Mouse (Mus musculus) bone marrow, adult 2 months (tissue): ENCODE results near the gene Pnck. TPM values are rescaled to one million over a fixed set of nuclear protein-coding genes. Genes with fewer than 3 reads are reported as not detected.

Source experiments
- H3K27ac ChIP-seq: fragments of 200-500 bp; 2 replicates; pipeline ENCODE4 v1.5.1; 2012; ENCODE audit warnings: low read depth, mild to moderate bottlenecking, control low read depth, inconsistent platforms, low read length; ENCODE audit not compliant: control insufficient read depth, poor library complexity, insufficient read depth
- H3K4me1 ChIP-seq: fragments of 200-500 bp; 2 replicates; pipeline ENCODE4 v1.6.1; 2011; ENCODE audit warnings: low read length; ENCODE audit not compliant: control insufficient read depth, insufficient read depth
- H3K4me3 ChIP-seq: fragments of 200-500 bp; replicated peaks from 2 replicates; pipeline ENCODE3; 2011; ENCODE audit warnings: mild to moderate bottlenecking, low read depth, low read length, control low read depth; ENCODE audit not compliant: control insufficient read depth
- CTCF ChIP-seq: fragments of 200-500 bp; IDR thresholded peaks from 2 replicates; pipeline ENCODE4 v1.5.1; 2011; ENCODE audit warnings: low read length, control low read depth; ENCODE audit not compliant: control insufficient read depth, insufficient read depth
- POLR2A ChIP-seq: fragments of 200-500 bp; IDR thresholded peaks from 2 replicates; pipeline ENCODE4 v1.6.1; 2011; ENCODE audit warnings: low read depth, mild to moderate bottlenecking, control low read depth, low read length, borderline replicate concordance; ENCODE audit not compliant: control insufficient read depth
- WGBS: fragments of 180-500 bp; shearing (Covaris S2); methylation state at CpG from one replicate; pipeline ENCODE4 v1.1.7; 2018; 5-methylcytosine and 5-hydroxymethylcytosine counted together
- polyA plus RNA-seq: library from polyadenylated mRNA; stranded (reverse); fragments of >200 nt; gene quantifications from 2 replicates; pipeline ENCODE4 v1.2.4, GENCODE M21; 2011; ENCODE audit warnings: low replicate concordance; ENCODE audit not compliant: missing spikeins, insufficient read depth, insufficient read length

The Pnck gene
- polyA plus RNA-seq, 1 experiment: 1.7 TPM

GRCm38 (mm10) chrX:73673968-73674661 is 14.2 kb upstream of the Pnck start:
- 58% methylated on average over 19 of the region's 20 CpGs for WGBS
- Histone ChIP-seq H3K4me3 (no peak overlapping the region), H3K4me1 (no peaks in the 10 kb centered on the region), H3K27ac (no peak overlapping the region)
- TF ChIP-seq CTCF (no peak), POLR2A (no peak)

DNA sequence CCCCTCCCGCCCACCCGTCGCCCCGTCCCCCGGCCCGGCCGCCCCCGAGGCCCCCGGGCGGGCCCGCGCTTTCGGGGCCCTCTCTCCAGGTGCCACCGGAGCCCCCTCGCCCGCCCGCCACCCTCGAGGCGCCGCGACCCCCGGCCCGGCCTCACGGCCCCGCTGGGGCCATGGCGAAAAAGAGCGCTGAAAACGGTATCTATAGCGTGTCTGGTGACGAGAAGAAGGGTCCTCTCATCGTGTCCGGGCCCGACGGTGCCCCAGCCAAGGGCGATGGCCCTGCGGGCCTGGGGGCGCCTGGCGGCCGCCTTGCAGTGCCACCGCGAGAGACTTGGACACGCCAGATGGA is 13.7 kb upstream of the Pnck start:
- H3K27ac ChIP-seq: no peak overlapping the region
- no peak overlapping the region for H3K4me3 ChIP-seq
- 16% methylated on average over 37 of the region's 42 CpGs for WGBS
- no peaks in the 10 kb centered on the region for H3K4me1 ChIP-seq
- TF ChIP-seq CTCF (no peak), POLR2A (no peak)

DNA sequence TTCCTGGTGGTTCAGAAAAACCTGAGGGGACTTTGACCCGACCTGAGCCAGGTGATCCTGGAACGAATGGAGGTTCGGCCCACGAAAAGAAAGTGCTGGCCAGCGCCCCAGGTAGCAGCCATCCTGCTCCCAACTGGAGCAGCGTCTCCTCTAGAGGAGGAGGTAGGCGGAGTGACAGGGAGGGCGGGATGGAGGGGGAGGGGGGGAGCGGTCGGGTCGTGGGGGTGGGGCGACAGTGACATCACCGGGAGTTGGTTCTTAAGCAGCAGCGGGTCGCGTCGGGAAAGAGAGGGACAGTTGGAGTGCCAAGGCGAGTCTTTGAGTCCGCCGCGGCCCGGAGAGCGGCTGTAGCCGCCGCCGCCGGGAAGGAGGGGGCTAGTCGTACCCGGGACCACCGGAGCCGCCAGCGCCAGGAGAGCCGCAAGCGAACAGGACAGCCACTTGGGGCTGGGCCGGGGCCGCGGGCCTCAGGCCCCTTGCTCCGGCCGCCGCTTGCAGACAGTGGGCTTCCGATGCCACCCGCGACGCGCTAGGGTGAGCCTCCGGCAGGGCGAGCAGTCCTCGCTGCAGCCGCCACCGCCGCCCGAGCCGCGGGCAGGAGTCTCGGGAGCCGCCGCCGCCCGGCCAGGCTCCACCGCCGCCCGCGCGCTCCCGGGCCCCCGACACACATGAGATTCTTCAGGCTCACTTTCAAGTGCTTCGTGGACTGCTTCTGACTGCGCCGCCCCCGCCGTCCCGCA is 13.1 kb upstream of the Pnck start, which contains the start of gene Slc6a8:
Gene Slc6a8 (plus strand): TSS at position 272 of the 740 bp plus-strand sequence.
- no peak for TF ChIP-seq POLR2A
- TF ChIP-seq CTCF: no peak
- no peaks in the 10 kb centered on the region for H3K4me1 ChIP-seq
- H3K27ac ChIP-seq: no peak within 1 kb of the TSS
- WGBS: 16% methylated on average over 51 of the region's 72 CpGs
- no peak within 1 kb of the TSS for H3K4me3 ChIP-seq

DNA sequence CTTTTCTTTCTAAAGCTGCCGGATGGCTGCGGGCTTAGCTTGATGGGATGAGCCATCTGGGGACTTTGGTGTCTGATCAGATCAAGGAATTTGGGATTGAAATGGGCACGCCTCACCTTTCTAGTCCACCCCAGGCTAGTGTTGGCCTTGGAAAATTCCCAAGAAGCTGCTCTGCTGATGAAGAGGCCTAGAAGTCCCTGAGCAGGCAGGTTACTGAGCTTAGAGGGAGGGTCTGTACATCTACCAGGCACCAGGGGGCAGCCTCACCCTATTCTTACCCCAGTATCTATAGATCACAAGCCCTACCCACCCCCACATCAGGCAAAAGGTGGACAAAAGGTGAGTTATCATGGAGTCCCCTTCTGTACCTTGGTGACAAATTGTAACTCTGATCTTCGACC is 12.1 kb upstream of the Pnck start:
- no peak overlapping the region for H3K4me3 ChIP-seq
- 71% methylated on average over 4 of the region's 4 CpGs for WGBS

DNA sequence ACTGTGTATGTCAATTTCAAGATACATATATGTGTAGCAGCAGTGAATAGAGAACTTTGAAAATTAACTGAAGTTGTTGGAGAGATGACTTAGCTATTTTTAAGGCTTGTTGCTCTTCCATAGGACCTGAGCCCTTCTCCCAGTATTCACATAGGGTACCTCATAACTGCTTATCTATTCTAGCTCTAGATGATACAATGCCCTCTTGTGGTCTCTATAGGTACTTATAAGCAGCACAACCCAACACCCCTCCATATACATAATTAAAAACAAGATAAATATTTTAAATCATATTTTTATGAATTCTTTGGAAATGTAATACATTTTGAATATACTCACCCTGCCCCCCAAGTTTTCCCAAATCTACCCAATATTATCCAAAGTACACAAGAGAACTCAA is 3.2 kb upstream of the Pnck start:
- no peak overlapping the region for H3K4me3 ChIP-seq
- H3K27ac ChIP-seq: no peak overlapping the region
- H3K4me1 ChIP-seq: no peaks in the 10 kb centered on the region
- TF ChIP-seq CTCF: no peak
- no peak for TF ChIP-seq POLR2A

More for the DNA sequence above, 12.1 kb upstream of the Pnck start:
- no peak for TF ChIP-seq POLR2A
- peak; percentile 48 for TF ChIP-seq CTCF
- Histone ChIP-seq H3K4me1 (no peaks in the 10 kb centered on the region), H3K27ac (no peak overlapping the region)

GRCm38 (mm10) chrX:73660284-73660665 is 358 bp upstream of the Pnck start:
- peak overlapping the region; percentile 16 for H3K4me3 ChIP-seq
- peaks cover 1% of the 10 kb centered on the region; the same call in 1 of the 2 replicates for H3K4me1 ChIP-seq
- no peak overlapping the region for H3K27ac ChIP-seq
- TF ChIP-seq POLR2A (no peak), CTCF (no peak)
- WGBS: 67% methylated on average over 3 of the region's 3 CpGs

- no peak overlapping the region for H3K4me3 ChIP-seq
- H3K27ac ChIP-seq: no peak overlapping the region
- H3K4me1 ChIP-seq: peaks cover 1% of the 10 kb centered on the region; the same call in 1 of the 2 replicates
- TF ChIP-seq CTCF: no peak
- WGBS: 58% methylated on average over 13 of the region's 13 CpGs
Measured at GRCm38 (mm10) chrX:73658936-73659574, 862 bp downstream of the Pnck start.

GRCm38 (mm10) chrX:73658391-73658790 is 1.5 kb downstream of the Pnck start:
- H3K27ac ChIP-seq: no peak overlapping the region
- WGBS: 10% methylated on average over 7 of the region's 7 CpGs
- peaks cover 1% of the 10 kb centered on the region; the same call in 1 of the 2 replicates for H3K4me1 ChIP-seq
- no peak overlapping the region for H3K4me3 ChIP-seq
- TF ChIP-seq CTCF (no peak), POLR2A (no peak)
